Mouse (Mus musculus): ENCODE measurements around the gene Itga5. TPM values are rescaled to one million over a fixed set of nuclear protein-coding genes. Genes with fewer than 3 reads are reported as not detected.

Itga5 gene
- polyA plus RNA-seq, 1 experiment from 2014 or later = 7.2 TPM

GRCm38 (mm10) chr15:103317120-103317519, 49.4 kb downstream of the Itga5 start:
- H3K4me3 ChIP-seq (replicated peaks) = no peak overlapping the region
- H3K9me3 ChIP-seq (replicated peaks) = no peaks in the 10 kb centered on the region
- no peak overlapping the region for H3K27ac ChIP-seq (replicated peaks)
- H3K27me3 ChIP-seq (replicated peaks) = no peaks in the 10 kb centered on the region
- no peak overlapping the region for H3K4me2 ChIP-seq
- no peak for ATAC-seq (ENCODE audit: low FRiP score)
- H3K4me1 ChIP-seq = peaks cover 62% of the 10 kb centered on the region
- H3K36me3 ChIP-seq = peaks cover 37% of the 10 kb centered on the region
- no peak overlapping the region for H3K9ac ChIP-seq (replicated peaks)

GRCm38 (mm10) chr15:103315979-103316776, 50.4 kb downstream of the Itga5 start:
- Histone ChIP-seq H3K27me3 (replicated peaks) (no peaks in the 10 kb centered on the region), H3K4me1 (peaks cover 52% of the 10 kb centered on the region), H3K36me3 (peaks cover 37% of the 10 kb centered on the region), H3K4me2 (no peak overlapping the region), H3K4me3 (replicated peaks) (no peak overlapping the region), H3K27ac (replicated peaks) (peak overlapping the region; percentile 23; the same call in 1 of the 2 replicates), H3K9ac (replicated peaks) (no peak overlapping the region), H3K9me3 (replicated peaks) (no peaks in the 10 kb centered on the region)
- no peak for ATAC-seq (ENCODE audit: low FRiP score)
- 78% methylated on average over 10 of the region's 10 CpGs for WGBS

- Histone ChIP-seq H3K9me3 (replicated peaks) (no peaks in the 10 kb centered on the region), H3K27me3 (replicated peaks) (no peaks in the 10 kb centered on the region), H3K9ac (replicated peaks) (0 out of 2 replicates have a peak overlapping the region, but pooled peaks have one; percentile 17), H3K27ac (replicated peaks) (0 out of 2 replicates have a peak overlapping the region, but pooled peaks have one; percentile 45), H3K4me3 (replicated peaks) (peak overlapping the region; percentile 15), H3K36me3 (peaks cover 37% of the 10 kb centered on the region), H3K4me1 (peaks cover 42% of the 10 kb centered on the region), H3K4me2 (peak overlapping the region; percentile 53)
- WGBS = 4% methylated on average over 18 of the region's 18 CpGs
- ATAC-seq (ENCODE audit: low FRiP score) = peak; percentile 65
These were observed 51.5 kb downstream of the Itga5 start for GRCm38 (mm10) chr15:103315011-103315502.

GRCm38 (mm10) chr15:103314181-103314580, 52.4 kb downstream of the Itga5 start:
- peaks cover 37% of the 10 kb centered on the region for H3K36me3 ChIP-seq
- H3K9me3 ChIP-seq (replicated peaks) = no peaks in the 10 kb centered on the region
- peak overlapping the region; percentile 41; the same call in 1 of the 2 replicates for H3K27ac ChIP-seq (replicated peaks)
- 32% methylated on average over 21 of the region's 22 CpGs for WGBS
- peaks cover 39% of the 10 kb centered on the region for H3K4me1 ChIP-seq
- peak; percentile 18; the same call in 1 of the 2 replicates for ATAC-seq (ENCODE audit: low FRiP score)
- peak overlapping the region; percentile 53 for H3K4me2 ChIP-seq
- no peak overlapping the region; the same call in 1 of the 2 replicates for H3K9ac ChIP-seq (replicated peaks)
- no peak overlapping the region for H3K4me3 ChIP-seq (replicated peaks)
- 0 out of 2 replicates have a peak, but pooled peaks cover 3% of the 10 kb centered on the region for H3K27me3 ChIP-seq (replicated peaks)

- 7% methylated on average over 17 of the region's 18 CpGs for WGBS
- Histone ChIP-seq H3K27ac (replicated peaks) (peak overlapping the region; percentile 41), H3K4me1 (peaks cover 41% of the 10 kb centered on the region), H3K4me3 (replicated peaks) (no peak overlapping the region), H3K36me3 (peaks cover 33% of the 10 kb centered on the region), H3K4me2 (peak overlapping the region; percentile 53), H3K27me3 (replicated peaks) (0 out of 2 replicates have a peak, but pooled peaks cover 3% of the 10 kb centered on the region), H3K9ac (replicated peaks) (no peak overlapping the region; the same call in 1 of the 2 replicates), H3K9me3 (replicated peaks) (no peaks in the 10 kb centered on the region)
- no peak; the same call in 1 of the 2 replicates for ATAC-seq (ENCODE audit: low FRiP score)
These were observed 53.0 kb downstream of the Itga5 start for GRCm38 (mm10) chr15:103313495-103314095.

- 73% methylated on average over 6 of the region's 6 CpGs for WGBS
- peaks cover 55% of the 10 kb centered on the region for H3K4me1 ChIP-seq
- H3K4me3 ChIP-seq (replicated peaks) = no peak within 1 kb of the TSS
- H3K36me3 ChIP-seq = 0 out of 2 replicates have a peak, but pooled peaks cover 3% of the 10 kb centered on the region
- ATAC-seq (ENCODE audit: low FRiP score) = no peak
- H3K27me3 ChIP-seq (replicated peaks) = 0 out of 2 replicates have a peak, but pooled peaks cover 3% of the 10 kb centered on the region
- H3K27ac ChIP-seq (replicated peaks) = no peak within 1 kb of the TSS
- no peak within 1 kb of the TSS for H3K9ac ChIP-seq (replicated peaks)
- no peaks in the 10 kb centered on the region for H3K9me3 ChIP-seq (replicated peaks)
- H3K4me2 ChIP-seq = no peak within 1 kb of the TSS
These were observed 56.1 kb downstream of the Itga5 start, which contains the start of gene Gpr84 for GRCm38 (mm10) chr15:103310365-103310910. Gene Gpr84, minus strand, starts transcription at chr15:103310612.

- Histone ChIP-seq H3K36me3 (no peaks in the 10 kb centered on the region), H3K27me3 (replicated peaks) (0 out of 2 replicates have a peak, but pooled peaks cover 3% of the 10 kb centered on the region), H3K9me3 (replicated peaks) (no peaks in the 10 kb centered on the region), H3K4me3 (replicated peaks) (no peak overlapping the region), H3K9ac (replicated peaks) (no peak overlapping the region), H3K4me1 (peaks cover 49% of the 10 kb centered on the region), H3K4me2 (peak overlapping the region; percentile 25), H3K27ac (replicated peaks) (no peak overlapping the region)
- no peak for ATAC-seq (ENCODE audit: low FRiP score)
- WGBS = 64% methylated on average over 26 of the region's 26 CpGs
These were observed 57.5 kb downstream of the Itga5 start for GRCm38 (mm10) chr15:103308876-103309580.

GRCm38 (mm10) chr15:103308056-103308875, 58.3 kb downstream of the Itga5 start:
- no peak for ATAC-seq (ENCODE audit: low FRiP score)
- H3K4me2 ChIP-seq = peak overlapping the region; percentile 25
- H3K4me1 ChIP-seq = peaks cover 50% of the 10 kb centered on the region
- H3K27ac ChIP-seq (replicated peaks) = no peak overlapping the region
- 0 out of 2 replicates have a peak, but pooled peaks cover 3% of the 10 kb centered on the region for H3K27me3 ChIP-seq (replicated peaks)
- no peak overlapping the region for H3K4me3 ChIP-seq (replicated peaks)
- no peaks in the 10 kb centered on the region for H3K9me3 ChIP-seq (replicated peaks)
- no peak overlapping the region for H3K9ac ChIP-seq (replicated peaks)
- 53% methylated on average over 28 of the region's 28 CpGs for WGBS
- no peaks in the 10 kb centered on the region for H3K36me3 ChIP-seq

GRCm38 (mm10) chr15:103307125-103307524, 59.4 kb downstream of the Itga5 start:
- under 1% methylated on average over 7 of the region's 7 CpGs for WGBS

More at GRCm38 (mm10) chr15:103307125-103307524, 59.4 kb downstream of the Itga5 start:
- H3K9ac ChIP-seq (replicated peaks) = no peak overlapping the region
- peak overlapping the region; percentile 99 for H3K27ac ChIP-seq (replicated peaks)
- H3K36me3 ChIP-seq = no peaks in the 10 kb centered on the region
- 0 out of 2 replicates have a peak, but pooled peaks cover 3% of the 10 kb centered on the region for H3K27me3 ChIP-seq (replicated peaks)
- no peaks in the 10 kb centered on the region for H3K9me3 ChIP-seq (replicated peaks)
- peak overlapping the region; percentile 36 for H3K4me2 ChIP-seq
- H3K4me1 ChIP-seq = peaks cover 56% of the 10 kb centered on the region
- H3K4me3 ChIP-seq (replicated peaks) = no peak overlapping the region
- ATAC-seq (ENCODE audit: low FRiP score) = no peak

All from neural tube, embryonic 15.5 days (tissue).